Mouse (Mus musculus) spleen, adult 2 months (tissue): ENCODE results near the gene Lrrc42. TPM values are rescaled to one million over a fixed set of nuclear protein-coding genes. Genes with fewer than 3 reads are reported as not detected.

Experiments
- DNase-seq, 2 experiments: peaks; one replicate each; pipeline versions ENCODE4 v3.0.0 to v3.0.0-alpha.2; 2012 to 2021; ENCODE audit warnings: low spot score in 2 of 2, low read depth in 1 of 2
- H3K27ac ChIP-seq: fragments of 200-500 bp; 2 replicates; pipeline ENCODE4 v1.5.1; 2012; ENCODE audit warnings: low read length, inconsistent platforms; ENCODE audit not compliant: insufficient read depth
- H3K27me3 ChIP-seq: fragments of 200-500 bp; 2 replicates; pipeline ENCODE4 v1.6.1; 2012; ENCODE audit warnings: mild to moderate bottlenecking, moderate library complexity, low read length, inconsistent platforms; ENCODE audit not compliant: control insufficient read depth, insufficient read depth
- H3K36me3 ChIP-seq: fragments of 200-500 bp; 2 replicates; pipeline ENCODE4 v1.6.1; 2012; ENCODE audit warnings: mild to moderate bottlenecking, low read length, inconsistent platforms; ENCODE audit not compliant: control insufficient read depth, insufficient read depth
- H3K4me1 ChIP-seq: fragments of 200-500 bp; 2 replicates; pipeline ENCODE4 v1.6.1; 2011; ENCODE audit warnings: inconsistent platforms; ENCODE audit not compliant: control insufficient read depth, insufficient read depth, insufficient read length
- H3K4me3 ChIP-seq: fragments of 200-500 bp; 2 replicates; pipeline ENCODE4 v1.5.1; 2011; ENCODE audit warnings: mild to moderate bottlenecking, inconsistent platforms; ENCODE audit not compliant: insufficient read depth, insufficient read length; ENCODE audit errors: extremely low read depth
- CTCF ChIP-seq: fragments of 200-500 bp; IDR thresholded peaks from 2 replicates; pipeline ENCODE4 v1.5.1; 2011; ENCODE audit warnings: mild to moderate bottlenecking, inconsistent platforms; ENCODE audit not compliant: insufficient read depth, insufficient read length, insufficient replicate concordance; ENCODE audit errors: extremely low read depth
- POLR2A ChIP-seq: fragments of 200-500 bp; IDR thresholded peaks from 2 replicates; pipeline ENCODE4 v1.6.1; 2011; ENCODE audit warnings: low read depth, low read length, inconsistent platforms
- whole genome bisulfite sequencing: fragments of 180-500 bp; shearing (Covaris S2); methylation state at CpG from one replicate; pipeline ENCODE4 v1.1.7; 2018; 5-methylcytosine and 5-hydroxymethylcytosine counted together
- polyA plus RNA-seq: library from polyadenylated mRNA; depleted of rRNA; stranded (reverse); fragments of >200 nt; gene quantifications from 2 replicates; pipeline ENCODE4 v1.2.3, GENCODE M21; 2012

Gene Lrrc42
- polyA plus RNA-seq, 1 experiment = 6.0 TPM

- TF ChIP-seq CTCF = peak; percentile 36; the same call in 1 of the 2 replicates
- TF ChIP-seq POLR2A = no peak
Observed at GRCm38 (mm10) chr4:107250494-107250893, 2.8 kb downstream of the Lrrc42 start.

GRCm38 (mm10) chr4:107249471-107249870 lies 3.9 kb downstream of the Lrrc42 start:
- Histone ChIP-seq H3K27me3 (no peaks in the 10 kb centered on the region), H3K27ac (no peak overlapping the region), H3K36me3 (no peaks in the 10 kb centered on the region), H3K4me1 (no peaks in the 10 kb centered on the region; the same call in 1 of the 2 replicates), H3K4me3 (no peak overlapping the region)
- 80% methylated on average over 2 of the region's 2 CpGs for WGBS
- no peak for TF ChIP-seq CTCF
- TF ChIP-seq POLR2A = no peak
- no peak for DNase-seq

More at GRCm38 (mm10) chr4:107250494-107250893, 2.8 kb downstream of the Lrrc42 start:
- DNase-seq = peak; percentile 15 to 27
- WGBS = 27% methylated on average over 4 of the region's 4 CpGs
- no peak overlapping the region for H3K4me3 ChIP-seq
- no peaks in the 10 kb centered on the region for H3K27me3 ChIP-seq
- H3K27ac ChIP-seq = no peak overlapping the region
- no peaks in the 10 kb centered on the region; the same call in 1 of the 2 replicates for H3K4me1 ChIP-seq
- H3K36me3 ChIP-seq = no peaks in the 10 kb centered on the region

GRCm38 (mm10) chr4:107248061-107248460 lies 5.3 kb downstream of the Lrrc42 start:
- no peak for DNase-seq
- Histone ChIP-seq H3K4me1 (no peaks in the 10 kb centered on the region; the same call in 1 of the 2 replicates), H3K36me3 (no peaks in the 10 kb centered on the region), H3K4me3 (no peak overlapping the region), H3K27ac (no peak overlapping the region), H3K27me3 (no peaks in the 10 kb centered on the region)
- TF ChIP-seq CTCF = no peak
- TF ChIP-seq POLR2A = no peak
- 96% methylated on average over 3 of the region's 3 CpGs for WGBS

- 89% methylated on average over 9 of the region's 9 CpGs for WGBS
- Histone ChIP-seq H3K27ac (no peak overlapping the region), H3K27me3 (no peaks in the 10 kb centered on the region), H3K4me1 (no peaks in the 10 kb centered on the region), H3K4me3 (no peak overlapping the region), H3K36me3 (no peaks in the 10 kb centered on the region)
- DNase-seq = no peak
- no peak for TF ChIP-seq POLR2A
- no peak for TF ChIP-seq CTCF
Observed at GRCm38 (mm10) chr4:107247110-107247509, 6.2 kb downstream of the Lrrc42 start.

GRCm38 (mm10) chr4:107246040-107246439 lies 7.3 kb downstream of the Lrrc42 start:
- DNase-seq = no peak
- no peak overlapping the region for H3K27ac ChIP-seq
- no peak for TF ChIP-seq POLR2A
- TF ChIP-seq CTCF = no peak
- WGBS = 88% methylated on average over 1 of the region's 1 CpGs
- no peak overlapping the region for H3K4me3 ChIP-seq
- no peaks in the 10 kb centered on the region for H3K36me3 ChIP-seq
- H3K27me3 ChIP-seq = no peaks in the 10 kb centered on the region
- H3K4me1 ChIP-seq = no peaks in the 10 kb centered on the region

- H3K27me3 ChIP-seq = no peaks in the 10 kb centered on the region
- TF ChIP-seq POLR2A (no peak), CTCF (no peak)
- no peak for DNase-seq
- H3K4me3 ChIP-seq = no peak overlapping the region
- H3K4me1 ChIP-seq = no peaks in the 10 kb centered on the region
- 71% methylated on average over 2 of the region's 2 CpGs for WGBS
- peaks cover 3% of the 10 kb centered on the region for H3K36me3 ChIP-seq
- H3K27ac ChIP-seq = no peak overlapping the region
Observed at GRCm38 (mm10) chr4:107245368-107245767, 8.0 kb downstream of the Lrrc42 start.
